Mouse (Mus musculus): ENCODE results near the gene Irf2.

- TF ChIP-seq CTCF (IDR thresholded peaks at IDR 0.05; ENCODE audit: insufficient read depth, low read depth, low read length) (no peak), POLR2A (IDR thresholded peaks at IDR 0.05; ENCODE audit: insufficient read depth, low read depth, low read length) (no peak)
These were observed 146.7 kb downstream of the Irf2 start for GRCm38 (mm10) chr8:46886216-46886615.

All from olfactory bulb, adult 2 months (tissue).